8 mouse cellular contexts compared by ENCODE assay signal in genomic region chr2:153241250-153242014, GRCm38 (mm10). TPM values are rescaled to one million over a fixed set of nuclear protein-coding genes. Genes with fewer than 3 reads are reported as not detected.
DNase-seq lines count a peak whose midpoint lies in the region; ATAC-seq and TF ChIP-seq lines count a peak whose summit lies in the region.

TSS of gene Plagl2 (minus strand) at chr2:153241426.
TSS of gene Pofut1 (plus strand) at chr2:153241533.

- WGBS in heart, embryonic 12.5 days = under 1% methylated on average over 63 of the region's 72 CpGs
- under 1% methylated on average over 49 of the region's 72 CpGs for WGBS in kidney, postnatal 0 days
- under 1% methylated on average over 61 of the region's 72 CpGs for WGBS in liver, embryonic 11.5 days
- under 1% methylated on average over 57 of the region's 72 CpGs for WGBS in stomach, embryonic 14.5 days

- peak within 1 kb of the TSS; percentile 90 for H3K4me2 ChIP-seq in heart, embryonic 12.5 days
- H3K4me2 ChIP-seq in kidney, postnatal 0 days (ENCODE audit: low read length) = peak within 1 kb of the TSS; percentile 90
- peak within 1 kb of the TSS; percentile 90 for H3K4me2 ChIP-seq in liver, embryonic 11.5 days
- peak within 1 kb of the TSS; percentile 81 for H3K4me2 ChIP-seq in stomach, embryonic 14.5 days (replicated peaks; ENCODE audit: low read depth, low read length)

- peak within 1 kb of the TSS; percentile 65 for H3K4me3 ChIP-seq in heart, embryonic 12.5 days
- H3K4me3 ChIP-seq in kidney, postnatal 0 days (replicated peaks; ENCODE audit: low read depth, low read length) = peak within 1 kb of the TSS; percentile 99
- peak within 1 kb of the TSS; percentile 90 for H3K4me3 ChIP-seq in liver, embryonic 11.5 days (ENCODE audit: low read depth, low read length)
- H3K4me3 ChIP-seq in stomach, embryonic 14.5 days (ENCODE audit: low read depth, low read length) = peak within 1 kb of the TSS; percentile 94

- no peaks in the 10 kb centered on the region for H3K9me3 ChIP-seq in heart, embryonic 12.5 days (replicated peaks)
- H3K9me3 ChIP-seq in kidney, postnatal 0 days (replicated peaks; ENCODE audit: low read length) = no peaks in the 10 kb centered on the region
- H3K9me3 ChIP-seq in liver, embryonic 11.5 days (ENCODE audit: control insufficient read depth, low read length) = no peaks in the 10 kb centered on the region
- no peaks in the 10 kb centered on the region for H3K9me3 ChIP-seq in stomach, embryonic 14.5 days (ENCODE audit: control insufficient read depth, low read depth, low read length)

- TF ChIP-seq CTCF in kidney, postnatal 0 days (IDR thresholded peaks at IDR 0.05; ENCODE audit: low read depth) = peak; percentile 45

- peak within 1 kb of the TSS; percentile 84 for H3K27ac ChIP-seq in heart, embryonic 12.5 days (ENCODE audit: poor library complexity, severe bottlenecking)
- H3K27ac ChIP-seq in kidney, postnatal 0 days = peak within 1 kb of the TSS; percentile 95
- H3K27ac ChIP-seq in liver, embryonic 11.5 days (ENCODE audit: low read depth, low read length) = peak within 1 kb of the TSS; percentile 99
- H3K27ac ChIP-seq in stomach, embryonic 14.5 days (ENCODE audit: low read length) = peak within 1 kb of the TSS; percentile 95

- ATAC-seq in erythroblast, adult 5-6 weeks (replicated peaks; ENCODE audit: low FRiP score, poor library complexity, severe bottlenecking) = peak; percentile 84
- peak; percentile 98 for ATAC-seq in heart, embryonic 12.5 days (ENCODE audit: insufficient number of reproducible peaks, low FRiP score)
- ATAC-seq in kidney, postnatal 0 days (replicated peaks; ENCODE audit: low FRiP score, low read depth) = peak; percentile 97
- peak; percentile 94 for ATAC-seq in liver, embryonic 11.5 days (replicated peaks; ENCODE audit: low FRiP score)
- peak; percentile 95 for ATAC-seq in stomach, embryonic 14.5 days (ENCODE audit: insufficient number of reproducible peaks, insufficient read depth, low FRiP score, low read depth)

- H3K27me3 ChIP-seq in heart, embryonic 12.5 days (replicated peaks) = no peaks in the 10 kb centered on the region
- no peaks in the 10 kb centered on the region for H3K27me3 ChIP-seq in kidney, postnatal 0 days (ENCODE audit: insufficient read depth, low read length)
- no peaks in the 10 kb centered on the region for H3K27me3 ChIP-seq in liver, embryonic 11.5 days (replicated peaks; ENCODE audit: control insufficient read depth, insufficient read depth, low read length)
- H3K27me3 ChIP-seq in stomach, embryonic 14.5 days (ENCODE audit: control insufficient read depth, insufficient read depth, low read length) = no peaks in the 10 kb centered on the region

- H3K4me1 ChIP-seq in heart, embryonic 12.5 days (replicated peaks) = peaks cover 42% of the 10 kb centered on the region
- H3K4me1 ChIP-seq in kidney, postnatal 0 days (replicated peaks; ENCODE audit: insufficient read depth, low read length) = peaks cover 15% of the 10 kb centered on the region; the same call in 1 of the 2 replicates
- peaks cover 33% of the 10 kb centered on the region for H3K4me1 ChIP-seq in liver, embryonic 11.5 days (replicated peaks; ENCODE audit: control insufficient read depth, insufficient read depth, low read length)
- peaks cover 20% of the 10 kb centered on the region for H3K4me1 ChIP-seq in stomach, embryonic 14.5 days (ENCODE audit: control insufficient read depth, insufficient read depth, low read length)

- peak; percentile 89 to 90 for DNase-seq in B cell, adult 2 months
- DNase-seq in brain, adult 2 months (ENCODE audit: low read depth, low spot score) = peak; percentile 95
- peak; percentile 93 for DNase-seq in kidney, postnatal 0 days (ENCODE audit: low spot score)
- DNase-seq in liver, embryonic 11.5 days (ENCODE audit: low spot score) = peak; percentile 89
- DNase-seq in naive thymus-derived CD4-positive, alpha-beta T cell, adult 2 months (ENCODE audit: low read depth) = peak; percentile 90

- peak within 1 kb of the TSS; percentile 89 for H3K9ac ChIP-seq in heart, embryonic 12.5 days
- H3K9ac ChIP-seq in kidney, postnatal 0 days (ENCODE audit: low read depth, low read length) = peak within 1 kb of the TSS; percentile 99
- H3K9ac ChIP-seq in liver, embryonic 11.5 days (ENCODE audit: low read depth, low read length) = peak within 1 kb of the TSS; percentile 97
- peak within 1 kb of the TSS; percentile 98 for H3K9ac ChIP-seq in stomach, embryonic 14.5 days (replicated peaks; ENCODE audit: low read depth, low read length)

- H3K36me3 ChIP-seq in heart, embryonic 12.5 days = peaks cover 27% of the 10 kb centered on the region; the same call in 1 of the 2 replicates
- no peaks in the 10 kb centered on the region for H3K36me3 ChIP-seq in kidney, postnatal 0 days (ENCODE audit: insufficient read depth, low read length)
- peaks cover 12% of the 10 kb centered on the region for H3K36me3 ChIP-seq in liver, embryonic 11.5 days (ENCODE audit: control insufficient read depth, insufficient read depth, low read length)
- peaks cover 19% of the 10 kb centered on the region; the same call in 1 of the 2 replicates for H3K36me3 ChIP-seq in stomach, embryonic 14.5 days (ENCODE audit: control insufficient read depth, insufficient read depth, low read length)

RNA-seq across cellular contexts. Expression of gene Plagl2, which starts in this region (rescaled TPM):
- total RNA-seq in erythroblast, adult 5-6 weeks (2015; ENCODE audit: low replicate concordance) = 33.4 and 36.8 TPM in 2 replicates
- total RNA-seq in erythroblast, adult 5-6 weeks (2017; ENCODE audit: low replicate concordance) = 8.7 and 13.2 TPM in 2 replicates
- 20.2 and 22.1 TPM in 2 replicates for polyA plus RNA-seq in heart, embryonic 12.5 days (2016; fragmentation: Nextera tagmentation; extraction: Ambion mirVana)
- 7.8 and 8.2 TPM in 2 replicates for polyA plus RNA-seq in kidney, postnatal 0 days (2015; fragmentation: Nextera tagmentation; extraction: Ambion mirVana)
- polyA plus RNA-seq in liver, embryonic 11.5 days (2014; fragmentation: Nextera tagmentation; extraction: Ambion mirVana) = 45.2 and 45.9 TPM in 2 replicates
- polyA plus RNA-seq in stomach, embryonic 14.5 days (2014; fragmentation: Nextera tagmentation; extraction: Ambion mirVana) = 26.6 and 29.0 TPM in 2 replicates

RNA-seq across cellular contexts. Expression of gene Pofut1, which starts in this region (rescaled TPM):
- total RNA-seq in erythroblast, adult 5-6 weeks (2015; ENCODE audit: low replicate concordance) = 1.3 and 2.5 TPM in 2 replicates
- total RNA-seq in erythroblast, adult 5-6 weeks (2017; ENCODE audit: low replicate concordance) = 9.2 and 15.5 TPM in 2 replicates
- 3.7 and 4.5 TPM in 2 replicates for polyA plus RNA-seq in heart, embryonic 12.5 days (2016; fragmentation: Nextera tagmentation; extraction: Ambion mirVana)
- polyA plus RNA-seq in kidney, postnatal 0 days (2015; fragmentation: Nextera tagmentation; extraction: Ambion mirVana) = 3.6 and 4.6 TPM in 2 replicates
- polyA plus RNA-seq in liver, embryonic 11.5 days (2014; fragmentation: Nextera tagmentation; extraction: Ambion mirVana) = 6.3 and 8.0 TPM in 2 replicates
- 12.9 and 13.4 TPM in 2 replicates for polyA plus RNA-seq in stomach, embryonic 14.5 days (2014; fragmentation: Nextera tagmentation; extraction: Ambion mirVana)

Comparison
In these comparisons a context has a peak if more than half of its experiments do, and no peak if none do; other contexts are left out.
1. Peak in every context shown above with its lines: DNase-seq, ATAC-seq, H3K4me3 ChIP-seq and H3K27ac ChIP-seq.